Mouse (Mus musculus): ENCODE data around the gene Slco2a1.

The Slco2a1 gene

GRCm38 (mm10) chr9:103036971-103037391, 48.5 kb downstream of the Slco2a1 start:
- no peak for DNase-seq (ENCODE audit: low read depth, low spot score)

- no peak for DNase-seq (ENCODE audit: low read depth, low spot score)
Measured at GRCm38 (mm10) chr9:103038266-103038665, 49.8 kb downstream of the Slco2a1 start.

GRCm38 (mm10) chr9:103038705-103039104, 50.2 kb downstream of the Slco2a1 start:
- no peak for DNase-seq (ENCODE audit: low read depth, low spot score)

GRCm38 (mm10) chr9:103040581-103040980, 52.1 kb downstream of the Slco2a1 start:
- DNase-seq (ENCODE audit: low read depth, low spot score): no peak

DNA sequence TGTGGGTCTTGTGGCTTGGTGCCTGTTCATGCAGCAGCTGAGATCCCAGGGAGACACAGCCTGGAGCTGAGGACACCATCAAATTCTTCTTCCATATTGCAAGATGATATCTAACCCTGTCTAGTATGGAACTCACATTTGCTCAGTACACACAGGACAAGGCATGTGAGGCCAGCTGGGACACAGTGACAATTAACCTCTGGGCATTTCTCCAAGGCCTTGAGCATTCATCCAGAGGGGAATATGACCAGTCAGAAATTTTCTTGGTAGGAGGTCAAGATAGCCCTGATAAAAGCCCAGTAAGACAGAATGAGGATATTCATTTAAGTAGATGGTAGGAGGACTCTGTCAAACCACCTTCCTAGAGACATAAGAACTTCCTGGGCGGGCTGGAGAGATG, 56.9 kb downstream of the Slco2a1 start:
- no peak for DNase-seq (ENCODE audit: low read depth, low spot score)

- DNase-seq (ENCODE audit: low read depth, low spot score): no peak
Measured at GRCm38 (mm10) chr9:103049049-103049511, 60.6 kb downstream of the Slco2a1 start.

DNA sequence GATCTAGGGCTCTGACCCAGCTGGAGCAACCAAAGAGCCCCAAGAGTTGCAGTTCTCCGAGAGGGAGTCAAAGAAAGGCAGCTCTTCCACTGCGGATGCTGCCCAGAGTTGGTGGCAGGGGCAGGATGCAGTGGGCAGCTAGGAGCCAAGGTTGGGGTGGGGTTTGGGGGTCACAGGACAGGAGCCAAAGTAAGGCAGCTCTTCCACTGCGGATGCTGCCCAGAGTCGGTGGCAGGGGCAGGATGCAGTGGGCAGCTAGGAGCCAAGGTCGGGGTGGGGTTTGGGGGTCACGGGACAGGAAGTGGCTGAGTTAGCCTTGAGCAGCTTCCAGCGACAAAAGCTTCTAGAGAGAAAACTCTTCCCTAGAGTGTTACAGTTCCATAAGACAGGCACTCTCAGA, 65.3 kb downstream of the Slco2a1 start:
- DNase-seq (ENCODE audit: low read depth, low spot score): no peak

DNA sequence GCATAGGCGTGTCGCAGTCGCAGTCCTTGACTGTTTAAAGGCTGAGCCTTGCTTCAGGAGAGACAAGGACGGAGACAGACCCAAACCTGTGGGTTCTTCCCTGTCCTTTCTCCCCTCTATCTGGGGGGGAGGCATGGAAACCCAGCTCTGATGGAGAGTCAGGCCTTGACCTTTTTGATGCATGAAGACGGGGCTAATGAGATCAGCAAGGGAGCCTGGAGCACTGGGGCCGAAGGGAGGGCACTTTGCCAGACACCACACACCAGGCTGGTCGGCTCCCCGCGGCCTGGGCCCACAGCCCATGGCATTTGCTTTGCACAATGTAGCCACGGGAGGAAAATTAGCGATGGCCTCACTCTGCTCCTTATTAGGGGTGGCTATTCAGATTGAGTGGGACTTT, 66.5 kb downstream of the Slco2a1 start:
- DNase-seq (ENCODE audit: low read depth, low spot score): no peak

DNA sequence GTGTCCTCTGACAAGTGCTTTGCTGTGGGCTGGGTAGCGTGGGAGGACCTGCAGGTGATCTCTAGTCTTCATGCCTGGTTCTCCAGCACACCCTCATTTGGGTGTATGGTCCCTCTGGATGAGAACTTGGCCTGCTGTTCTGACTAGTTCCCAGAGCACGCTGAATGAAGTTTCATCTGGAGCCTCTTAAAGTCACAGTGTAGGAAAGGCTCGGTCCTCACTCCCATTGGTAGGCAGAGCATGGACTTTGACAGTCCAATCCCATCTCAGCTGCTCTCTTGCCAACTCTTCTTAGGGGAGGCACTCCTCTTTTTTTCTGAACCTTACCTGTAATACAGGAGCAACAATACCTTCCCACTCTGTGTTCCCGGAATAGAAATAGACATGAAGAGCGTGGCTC, 67.7 kb downstream of the Slco2a1 start:
- no peak for DNase-seq (ENCODE audit: low read depth, low spot score)

DNA sequence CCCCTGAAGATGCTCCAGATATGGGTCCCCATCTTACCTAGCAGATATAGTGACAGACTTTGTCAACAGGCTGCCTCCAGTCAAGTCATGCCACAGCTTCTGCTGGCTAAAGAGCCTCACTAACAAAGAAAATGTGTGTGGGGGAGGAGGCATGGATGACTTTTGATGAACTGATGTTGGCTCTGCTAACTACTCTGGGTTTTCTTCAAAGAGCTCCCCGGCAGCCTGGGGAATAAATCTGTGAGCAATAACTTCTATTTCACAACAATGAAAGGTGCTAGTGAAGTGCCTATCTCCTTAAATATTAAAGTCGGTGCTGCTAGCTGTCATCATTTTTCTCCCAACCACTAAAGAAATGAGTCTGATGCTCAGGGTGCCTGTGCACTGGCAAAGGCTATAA, 72.0 kb downstream of the Slco2a1 start:
- no peak for DNase-seq (ENCODE audit: low read depth, low spot score)

DNA sequence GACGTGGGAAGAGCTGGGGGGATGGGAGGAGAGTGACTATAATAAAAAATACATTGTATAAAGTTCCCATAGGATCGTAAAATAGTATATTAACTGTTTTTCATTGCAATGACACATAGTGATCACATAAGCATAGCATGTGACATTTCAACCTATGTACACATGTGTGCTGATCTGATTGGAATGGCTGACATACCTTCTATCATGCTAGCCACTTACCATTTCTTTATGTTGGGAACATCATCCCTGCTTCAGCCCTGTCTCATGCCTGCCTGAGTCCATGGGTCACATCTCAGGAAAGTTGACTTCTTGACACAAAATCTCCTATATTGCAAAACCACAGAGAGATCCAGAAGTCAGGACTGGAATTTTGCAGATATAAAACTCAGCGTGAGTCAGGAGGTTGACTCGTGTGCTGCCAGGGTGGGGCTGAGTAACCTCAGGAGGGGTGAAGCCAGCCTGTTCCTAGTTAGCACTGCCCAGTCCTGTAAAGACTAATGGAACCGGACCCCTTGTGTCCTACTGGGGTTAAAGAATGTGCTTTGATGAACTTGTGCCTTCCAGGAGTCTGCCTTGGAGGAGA, 73.0 kb downstream of the Slco2a1 start:
- DNase-seq (ENCODE audit: low read depth, low spot score): no peak

GRCm38 (mm10) chr9:103063591-103063990, 75.1 kb downstream of the Slco2a1 start:
- no peak for DNase-seq (ENCODE audit: low read depth, low spot score)

- DNase-seq (ENCODE audit: low read depth, low spot score): no peak
Measured at GRCm38 (mm10) chr9:103066845-103067244, 78.3 kb downstream of the Slco2a1 start.

DNA sequence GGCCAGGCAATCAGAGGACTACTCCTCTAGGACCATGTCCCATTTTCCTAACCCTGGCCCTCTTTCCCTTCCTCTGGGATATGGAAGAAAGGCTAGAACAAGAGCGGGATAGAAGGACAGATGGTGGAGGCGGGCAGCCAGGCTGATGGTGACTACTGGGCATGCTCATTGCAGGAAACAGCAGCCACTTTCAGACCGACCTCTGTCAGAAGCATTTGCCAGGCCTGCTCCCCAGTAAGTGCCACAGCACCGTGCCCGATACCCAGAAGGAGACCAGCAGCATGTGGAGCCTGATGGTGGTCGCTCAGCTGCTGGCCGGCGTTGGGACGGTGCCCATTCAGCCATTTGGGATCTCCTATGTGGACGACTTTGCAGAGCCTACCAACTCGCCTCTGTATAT, 79.1 kb downstream of the Slco2a1 start:
- DNase-seq (ENCODE audit: low read depth, low spot score): no peak

GRCm38 (mm10) chr9:103068769-103069168, 80.3 kb downstream of the Slco2a1 start:
- DNase-seq (ENCODE audit: low read depth, low spot score): no peak

GRCm38 (mm10) chr9:103071541-103072203, 83.2 kb downstream of the Slco2a1 start:
- no peak for DNase-seq (ENCODE audit: low read depth, low spot score)

GRCm38 (mm10) chr9:103072204-103072599, 83.7 kb downstream of the Slco2a1 start:
- DNase-seq (ENCODE audit: low read depth, low spot score): no peak

- no peak for DNase-seq (ENCODE audit: low read depth, low spot score)
Measured at GRCm38 (mm10) chr9:103072926-103073515, 84.5 kb downstream of the Slco2a1 start.

- no peak for DNase-seq (ENCODE audit: low read depth, low spot score)
Measured at GRCm38 (mm10) chr9:103076836-103077531, 88.5 kb downstream of the Slco2a1 start.

GRCm38 (mm10) chr9:103078194-103078691, 89.7 kb downstream of the Slco2a1 start:
- no peak for DNase-seq (ENCODE audit: low read depth, low spot score)

GRCm38 (mm10) chr9:103080211-103080610, 91.7 kb downstream of the Slco2a1 start:
- DNase-seq (ENCODE audit: low read depth, low spot score): no peak

GRCm38 (mm10) chr9:103082246-103082975, 93.9 kb downstream of the Slco2a1 start:
- DNase-seq (ENCODE audit: low read depth, low spot score): no peak
